Mouse (Mus musculus): ENCODE results near the gene Commd4. TPM values are rescaled to one million over a fixed set of nuclear protein-coding genes. Genes with fewer than 3 reads are reported as not detected.

The Commd4 gene
- polyA plus RNA-seq, 1 experiment from 2014 or later = 97.6 TPM

Other genes starting within 250 kb of the Commd4 start
- gene Snx33, start 230.0 kb downstream of the Commd4 start, polyA plus RNA-seq (2015; fragmentation: Nextera tagmentation; extraction: Ambion mirVana) = 10.3 and 12.2 TPM in 2 replicates
- gene Imp3, start 220.9 kb downstream of the Commd4 start, polyA plus RNA-seq (2015; fragmentation: Nextera tagmentation; extraction: Ambion mirVana) = 89.4 and 95.0 TPM in 2 replicates
- gene Snupn, start 207.5 kb downstream of the Commd4 start, polyA plus RNA-seq (2015; fragmentation: Nextera tagmentation; extraction: Ambion mirVana) = 25.3 and 27.9 TPM in 2 replicates
- gene Ptpn9, start 163.4 kb downstream of the Commd4 start, polyA plus RNA-seq (2015; fragmentation: Nextera tagmentation; extraction: Ambion mirVana) = 26.6 and 27.2 TPM in 2 replicates
- 28.0 and 32.8 TPM in 2 replicates for gene Sin3a, start 86.3 kb downstream of the Commd4 start, polyA plus RNA-seq (2015; fragmentation: Nextera tagmentation; extraction: Ambion mirVana)
- 72.5 and 78.0 TPM in 2 replicates for gene Man2c1, start 27.6 kb downstream of the Commd4 start, polyA plus RNA-seq (2015; fragmentation: Nextera tagmentation; extraction: Ambion mirVana)
- 9.8 and 9.9 TPM in 2 replicates for gene Neil1, start 10.0 kb downstream of the Commd4 start, polyA plus RNA-seq (2015; fragmentation: Nextera tagmentation; extraction: Ambion mirVana)
- gene Trcg1, start 78.2 kb upstream of the Commd4 start, polyA plus RNA-seq (2015; fragmentation: Nextera tagmentation; extraction: Ambion mirVana) = 0.05 TPM in 1 of 2 replicates, not detected in the other
- 21.5 and 24.4 TPM in 2 replicates for gene 1700017B05Rik, start 104.3 kb upstream of the Commd4 start, polyA plus RNA-seq (2015; fragmentation: Nextera tagmentation; extraction: Ambion mirVana)

Data from embryonic facial prominence, embryonic 15.5 days (tissue).